Mouse (Mus musculus): Measurements from ENCODE around the gene Jade2. TPM values are rescaled to one million over a fixed set of nuclear protein-coding genes. Genes with fewer than 3 reads are reported as not detected.
A peak's percentile ranks its signal among the peaks of the same experiment; 100 is the strongest.

Gene Jade2
- polyA plus RNA-seq (2012; rRNA removed), result 45.1 and 56.5 TPM in 2 replicates

- Histone ChIP-seq H3K4me3 (ENCODE audit: control insufficient read depth, insufficient read depth, low read length) (peak within 1 kb of the TSS; percentile 77), H3K27me3 (ENCODE audit: control insufficient read depth, insufficient read depth, low read length) (no peaks in the 10 kb centered on the region), H3K36me3 (ENCODE audit: control insufficient read depth, insufficient read depth, low read length) (no peaks in the 10 kb centered on the region), H3K4me1 (replicated peaks; ENCODE audit: control insufficient read depth, insufficient read depth, low read length) (peaks cover 12% of the 10 kb centered on the region), H3K27ac (ENCODE audit: control insufficient read depth, insufficient read depth, low read length) (peak within 1 kb of the TSS; percentile 89)
- under 1% methylated on average over 45 of the region's 47 CpGs for WGBS
- TF ChIP-seq CTCF (IDR thresholded peaks at IDR 0.05; ENCODE audit: borderline replicate concordance, control insufficient read depth, extremely low read depth, insufficient read depth, low read length, poor library complexity) (peak; percentile 56; the same call in 1 of the 2 replicates), POLR2A (IDR thresholded peaks at IDR 0.05; ENCODE audit: control insufficient read depth, extremely low read depth, insufficient read depth, low read length, poor library complexity) (peak; percentile 42; the same call in 1 of the 2 replicates)
- peak; percentile 60 for DNase-seq
Observed at GRCm38 (mm10) chr11:51857081-51857671, at the start of gene Jade2. TSS of gene Jade2 (minus strand) at chr11:51857653.

- 98% methylated on average over 3 of the region's 3 CpGs for WGBS
- H3K36me3 ChIP-seq (ENCODE audit: control insufficient read depth, insufficient read depth, low read length), result no peaks in the 10 kb centered on the region
- H3K27ac ChIP-seq (ENCODE audit: control insufficient read depth, insufficient read depth, low read length), result no peak overlapping the region
- H3K27me3 ChIP-seq (ENCODE audit: control insufficient read depth, insufficient read depth, low read length), result no peaks in the 10 kb centered on the region
- no peak for DNase-seq
- TF ChIP-seq POLR2A (IDR thresholded peaks at IDR 0.05; ENCODE audit: control insufficient read depth, extremely low read depth, insufficient read depth, low read length, poor library complexity) (no peak), CTCF (IDR thresholded peaks at IDR 0.05; ENCODE audit: borderline replicate concordance, control insufficient read depth, extremely low read depth, insufficient read depth, low read length, poor library complexity) (no peak)
- peaks cover 5% of the 10 kb centered on the region for H3K4me1 ChIP-seq (replicated peaks; ENCODE audit: control insufficient read depth, insufficient read depth, low read length)
- H3K4me3 ChIP-seq (ENCODE audit: control insufficient read depth, insufficient read depth, low read length), result no peak overlapping the region
Observed at GRCm38 (mm10) chr11:51904224-51904623, 46.8 kb upstream of the Jade2 start.

GRCm38 (mm10) chr11:51899691-51900090 is 42.2 kb upstream of the Jade2 start:
- no peaks in the 10 kb centered on the region for H3K27me3 ChIP-seq (ENCODE audit: control insufficient read depth, insufficient read depth, low read length)

GRCm38 (mm10) chr11:51898326-51899080 is 41.0 kb upstream of the Jade2 start:
- peak overlapping the region; percentile 30 for H3K27ac ChIP-seq (ENCODE audit: control insufficient read depth, insufficient read depth, low read length)
- peak; percentile 60 for DNase-seq
- 11% methylated on average over 21 of the region's 21 CpGs for WGBS

More at GRCm38 (mm10) chr11:51899691-51900090, 42.2 kb upstream of the Jade2 start:
- WGBS, result 91% methylated on average over 10 of the region's 10 CpGs
- no peak overlapping the region for H3K4me3 ChIP-seq (ENCODE audit: control insufficient read depth, insufficient read depth, low read length)
- H3K27ac ChIP-seq (ENCODE audit: control insufficient read depth, insufficient read depth, low read length), result no peak overlapping the region
- TF ChIP-seq CTCF (IDR thresholded peaks at IDR 0.05; ENCODE audit: borderline replicate concordance, control insufficient read depth, extremely low read depth, insufficient read depth, low read length, poor library complexity) (no peak), POLR2A (IDR thresholded peaks at IDR 0.05; ENCODE audit: control insufficient read depth, extremely low read depth, insufficient read depth, low read length, poor library complexity) (no peak)
- H3K4me1 ChIP-seq (replicated peaks; ENCODE audit: control insufficient read depth, insufficient read depth, low read length), result peaks cover 30% of the 10 kb centered on the region
- no peaks in the 10 kb centered on the region for H3K36me3 ChIP-seq (ENCODE audit: control insufficient read depth, insufficient read depth, low read length)
- DNase-seq, result no peak

GRCm38 (mm10) chr11:51897311-51897710 is 39.9 kb upstream of the Jade2 start:
- no peaks in the 10 kb centered on the region for H3K36me3 ChIP-seq (ENCODE audit: control insufficient read depth, insufficient read depth, low read length)
- H3K4me3 ChIP-seq (ENCODE audit: control insufficient read depth, insufficient read depth, low read length), result no peak overlapping the region
- TF ChIP-seq POLR2A (IDR thresholded peaks at IDR 0.05; ENCODE audit: control insufficient read depth, extremely low read depth, insufficient read depth, low read length, poor library complexity), result no peak
- no peak for TF ChIP-seq CTCF (IDR thresholded peaks at IDR 0.05; ENCODE audit: borderline replicate concordance, control insufficient read depth, extremely low read depth, insufficient read depth, low read length, poor library complexity)
- 95% methylated on average over 11 of the region's 11 CpGs for WGBS
- no peak for DNase-seq
- no peaks in the 10 kb centered on the region for H3K27me3 ChIP-seq (ENCODE audit: control insufficient read depth, insufficient read depth, low read length)
- H3K4me1 ChIP-seq (replicated peaks; ENCODE audit: control insufficient read depth, insufficient read depth, low read length), result peaks cover 44% of the 10 kb centered on the region
- H3K27ac ChIP-seq (ENCODE audit: control insufficient read depth, insufficient read depth, low read length), result no peak overlapping the region

More at GRCm38 (mm10) chr11:51898326-51899080, 41.0 kb upstream of the Jade2 start:
- Histone ChIP-seq H3K4me3 (ENCODE audit: control insufficient read depth, insufficient read depth, low read length) (peak overlapping the region; percentile 33), H3K27me3 (ENCODE audit: control insufficient read depth, insufficient read depth, low read length) (no peaks in the 10 kb centered on the region), H3K4me1 (replicated peaks; ENCODE audit: control insufficient read depth, insufficient read depth, low read length) (peaks cover 36% of the 10 kb centered on the region), H3K36me3 (ENCODE audit: control insufficient read depth, insufficient read depth, low read length) (no peaks in the 10 kb centered on the region)
- TF ChIP-seq CTCF (IDR thresholded peaks at IDR 0.05; ENCODE audit: borderline replicate concordance, control insufficient read depth, extremely low read depth, insufficient read depth, low read length, poor library complexity), result no peak
- no peak for TF ChIP-seq POLR2A (IDR thresholded peaks at IDR 0.05; ENCODE audit: control insufficient read depth, extremely low read depth, insufficient read depth, low read length, poor library complexity)

GRCm38 (mm10) chr11:51896012-51896411 is 38.6 kb upstream of the Jade2 start:
- peaks cover 48% of the 10 kb centered on the region for H3K4me1 ChIP-seq (replicated peaks; ENCODE audit: control insufficient read depth, insufficient read depth, low read length)
- no peak overlapping the region for H3K27ac ChIP-seq (ENCODE audit: control insufficient read depth, insufficient read depth, low read length)
- 65% methylated on average over 4 of the region's 4 CpGs for WGBS
- DNase-seq, result no peak
- H3K27me3 ChIP-seq (ENCODE audit: control insufficient read depth, insufficient read depth, low read length), result no peaks in the 10 kb centered on the region
- no peaks in the 10 kb centered on the region for H3K36me3 ChIP-seq (ENCODE audit: control insufficient read depth, insufficient read depth, low read length)
- no peak overlapping the region for H3K4me3 ChIP-seq (ENCODE audit: control insufficient read depth, insufficient read depth, low read length)
- TF ChIP-seq CTCF (IDR thresholded peaks at IDR 0.05; ENCODE audit: borderline replicate concordance, control insufficient read depth, extremely low read depth, insufficient read depth, low read length, poor library complexity) (no peak), POLR2A (IDR thresholded peaks at IDR 0.05; ENCODE audit: control insufficient read depth, extremely low read depth, insufficient read depth, low read length, poor library complexity) (no peak)

All from thymus, adult 2 months (tissue).